Mouse (Mus musculus) stomach, embryonic 16.5 days (tissue): ENCODE data around the gene 1700080E11Rik. TPM values are rescaled to one million over a fixed set of nuclear protein-coding genes. Genes with fewer than 3 reads are reported as not detected.
"Not testable (repeated sequence)": the region's sequence is repeated elsewhere in the genome, so short reads cannot be mapped to it uniquely, and the experiment has no call there.

Experiments used
- ATAC-seq: fragments of 200-750 bp; cut with Nextera tagmentation; 2 replicates; pipeline ENCODE4 v1.8.0; 2017; ENCODE audit warnings: moderate number of reproducible peaks, moderate TSS enrichment; ENCODE audit not compliant: insufficient read depth, low FRiP score
- H3K27ac ChIP-seq: fragments of 300-500 bp; sonication (generic); 2 replicates; pipeline ENCODE4 v1.5.1; 2014; ENCODE audit warnings: low read length
- H3K27me3 ChIP-seq: fragments of 300-500 bp; sonication (generic); 2 replicates; pipeline ENCODE4 v1.6.1; 2014; ENCODE audit warnings: low read length, control low read depth, mixed read lengths; ENCODE audit not compliant: control insufficient read depth, insufficient read depth
- H3K36me3 ChIP-seq: fragments of 300-500 bp; sonication (generic); 2 replicates; pipeline ENCODE4 v1.6.1; 2014; ENCODE audit warnings: low read length; ENCODE audit not compliant: control insufficient read depth, insufficient read depth
- H3K4me1 ChIP-seq: fragments of 300-500 bp; sonication (generic); 2 replicates; pipeline ENCODE4 v1.6.1; 2014; ENCODE audit warnings: low read length, control low read depth, mixed read lengths; ENCODE audit not compliant: control insufficient read depth, insufficient read depth
- H3K4me2 ChIP-seq: fragments of 300-500 bp; sonication (generic); 2 replicates; pipeline ENCODE4 v1.6.1; 2014; ENCODE audit warnings: low read depth, low read length, mixed read lengths
- H3K4me3 ChIP-seq: fragments of 300-500 bp; sonication (generic); replicated peaks from 2 replicates; pipeline ENCODE4 v1.5.1; 2014; ENCODE audit warnings: mild to moderate bottlenecking, low read length
- H3K9ac ChIP-seq: fragments of 300-500 bp; sonication (generic); 2 replicates; pipeline ENCODE4 v1.6.1; 2014; ENCODE audit warnings: low read length
- H3K9me3 ChIP-seq: fragments of 300-500 bp; sonication (generic); replicated peaks from 2 replicates; pipeline ENCODE4 v1.6.1; 2016; ENCODE audit warnings: low read length, control low read depth; ENCODE audit not compliant: control insufficient read depth
- WGBS: fragments of 180-500 bp; shearing (Covaris S2); extraction: QIAGEN DNeasy Blood & Tissue Kit; methylation state at CpG from one replicate; pipeline ENCODE4 v1.1.7; 2014; 5-methylcytosine and 5-hydroxymethylcytosine counted together
- polyA plus RNA-seq: library from polyadenylated mRNA; unstranded; fragments of >200 nt; fragmentation: Nextera tagmentation; extraction: Ambion mirVana; gene quantifications from 2 replicates; pipeline ENCODE4 v1.2.1, GENCODE M21; 2015

1700080E11Rik gene
- polyA plus RNA-seq, 1 experiment from 2014 or later = not detected

GRCm38 (mm10) chr9:105125206-105125605 is 19.7 kb downstream of the 1700080E11Rik start:
- H3K9me3 ChIP-seq, H3K27me3 ChIP-seq, H3K36me3 ChIP-seq, H3K4me3 ChIP-seq, H3K27ac ChIP-seq, H3K9ac ChIP-seq, H3K4me2 ChIP-seq, ATAC-seq, H3K4me1 ChIP-seq: not testable (repeated sequence)
- 97% methylated on average over 2 of the region's 3 CpGs for WGBS

GRCm38 (mm10) chr9:105103893-105104292 is 41.0 kb downstream of the 1700080E11Rik start:
- no peak overlapping the region for H3K27ac ChIP-seq
- WGBS = 87% methylated on average over 5 of the region's 5 CpGs
- no peak overlapping the region for H3K9ac ChIP-seq
- no peak overlapping the region for H3K4me2 ChIP-seq
- no peaks in the 10 kb centered on the region for H3K27me3 ChIP-seq
- H3K4me3 ChIP-seq = no peak overlapping the region
- H3K4me1 ChIP-seq = no peaks in the 10 kb centered on the region
- no peaks in the 10 kb centered on the region for H3K9me3 ChIP-seq
- no peak for ATAC-seq
- H3K36me3 ChIP-seq = no peaks in the 10 kb centered on the region

- H3K27ac ChIP-seq = no peak overlapping the region
- no peak for ATAC-seq
- no peaks in the 10 kb centered on the region for H3K4me1 ChIP-seq
- no peak overlapping the region for H3K9ac ChIP-seq
- no peaks in the 10 kb centered on the region for H3K27me3 ChIP-seq
- 37% methylated on average over 1 of the region's 1 CpGs for WGBS
- H3K9me3 ChIP-seq = no peaks in the 10 kb centered on the region
- no peak overlapping the region for H3K4me2 ChIP-seq
- no peak overlapping the region for H3K4me3 ChIP-seq
- no peaks in the 10 kb centered on the region for H3K36me3 ChIP-seq
Measured at GRCm38 (mm10) chr9:105101911-105102310, 43.0 kb downstream of the 1700080E11Rik start.

GRCm38 (mm10) chr9:105100807-105101570 is 43.9 kb downstream of the 1700080E11Rik start:
- Histone ChIP-seq H3K27me3 (no peaks in the 10 kb centered on the region), H3K9ac (no peak overlapping the region), H3K4me2 (no peak overlapping the region), H3K4me3 (no peak overlapping the region), H3K36me3 (no peaks in the 10 kb centered on the region), H3K4me1 (no peaks in the 10 kb centered on the region), H3K27ac (no peak overlapping the region), H3K9me3 (no peaks in the 10 kb centered on the region)
- ATAC-seq = no peak
- WGBS = 39% methylated on average over 15 of the region's 15 CpGs

Other genes starting within 250 kb of the 1700080E11Rik start
- gene Mrpl3, start 91.9 kb downstream of the 1700080E11Rik start, polyA plus RNA-seq = 70.9 and 88.6 TPM in 2 replicates
- 18.6 and 20.7 TPM in 2 replicates for gene Nudt16, start 13.3 kb downstream of the 1700080E11Rik start, polyA plus RNA-seq